Mouse (Mus musculus) limb, embryonic 14.5 days (tissue): ENCODE results near the gene Zfp846. TPM values are rescaled to one million over a fixed set of nuclear protein-coding genes. Genes with fewer than 3 reads are reported as not detected.

ENCODE experiments used
- ATAC-seq: fragments of 200-750 bp; cut with Nextera tagmentation; 2 replicates; pipeline ENCODE4 v1.8.0; 2017; ENCODE audit warnings: low read depth, moderate number of reproducible peaks, moderate TSS enrichment; ENCODE audit not compliant: low FRiP score
- DNase-seq: peaks from one replicate; pipeline ENCODE4 v3.0.0-alpha.2; 2015; ENCODE audit warnings: low spot score
- H3K27ac ChIP-seq: fragments of 300-500 bp; sonication (generic); replicated peaks from 2 replicates; pipeline ENCODE4 v1.5.1; 2014; ENCODE audit warnings: low read depth, mild to moderate bottlenecking, low read length, moderate library complexity, mixed read lengths
- H3K27me3 ChIP-seq: fragments of 300-500 bp; sonication (generic); 2 replicates; pipeline ENCODE4 v1.6.1; 2014; ENCODE audit warnings: low read length, mixed read lengths; ENCODE audit not compliant: control insufficient read depth, insufficient read depth
- H3K36me3 ChIP-seq: fragments of 300-500 bp; sonication (generic); 2 replicates; pipeline ENCODE4 v1.6.1; 2014; ENCODE audit warnings: mild to moderate bottlenecking, low read length, moderate library complexity, mixed read lengths; ENCODE audit not compliant: control insufficient read depth, insufficient read depth
- H3K4me1 ChIP-seq: fragments of 300-500 bp; sonication (generic); 2 replicates; pipeline ENCODE4 v1.6.1; 2014; ENCODE audit warnings: antibody characterized with exemption, low read length, mixed read lengths; ENCODE audit not compliant: control insufficient read depth, insufficient read depth
- H3K4me2 ChIP-seq: fragments of 300-500 bp; sonication (generic); replicated peaks from 2 replicates; pipeline ENCODE4 v1.6.1; 2014; ENCODE audit warnings: low read depth, mild to moderate bottlenecking, low read length, moderate library complexity; ENCODE audit not compliant: severe bottlenecking
- H3K4me3 ChIP-seq: fragments of 300-500 bp; sonication (generic); replicated peaks from 2 replicates; pipeline ENCODE4 v1.5.1; 2014; ENCODE audit warnings: low read length
- H3K9ac ChIP-seq: fragments of 300-500 bp; sonication (generic); 2 replicates; pipeline ENCODE4 v1.6.1; 2014; ENCODE audit warnings: mild to moderate bottlenecking, low read depth, low read length, moderate library complexity; ENCODE audit not compliant: severe bottlenecking
- H3K9me3 ChIP-seq: fragments of 300-500 bp; sonication (generic); 2 replicates; pipeline ENCODE4 v1.6.1; 2016; ENCODE audit warnings: low read length; ENCODE audit not compliant: control insufficient read depth
- POLR2A ChIP-seq: fragments of 200-500 bp; IDR thresholded peaks from 2 replicates; pipeline ENCODE4 v1.8.0; 2012; ENCODE audit warnings: inconsistent platforms, mild to moderate bottlenecking, moderate library complexity, borderline replicate concordance; ENCODE audit not compliant: insufficient read depth, insufficient read length; ENCODE audit errors: extremely low read depth
- WGBS: fragments of 180-500 bp; shearing (Covaris S2); extraction: QIAGEN DNeasy Blood & Tissue Kit; methylation state at CpG from one replicate; pipeline ENCODE4 v1.1.7; 2014; 5-methylcytosine and 5-hydroxymethylcytosine counted together
- polyA plus RNA-seq, 2 experiments: library from polyadenylated mRNA; depleted of rRNA in 1 of 2; stranded (reverse) in 1 of 2; unstranded in 1 of 2; fragments of >200 nt; fragmentation: Nextera tagmentation in 1 of 2; extraction: Ambion mirVana in 1 of 2; gene quantifications; 2 replicates each; pipeline versions ENCODE4 v1.2.1 to v1.2.3; 2012 to 2014

Gene Zfp846
- polyA plus RNA-seq, 2 experiments = 13.1 to 18.2 TPM

DNA sequence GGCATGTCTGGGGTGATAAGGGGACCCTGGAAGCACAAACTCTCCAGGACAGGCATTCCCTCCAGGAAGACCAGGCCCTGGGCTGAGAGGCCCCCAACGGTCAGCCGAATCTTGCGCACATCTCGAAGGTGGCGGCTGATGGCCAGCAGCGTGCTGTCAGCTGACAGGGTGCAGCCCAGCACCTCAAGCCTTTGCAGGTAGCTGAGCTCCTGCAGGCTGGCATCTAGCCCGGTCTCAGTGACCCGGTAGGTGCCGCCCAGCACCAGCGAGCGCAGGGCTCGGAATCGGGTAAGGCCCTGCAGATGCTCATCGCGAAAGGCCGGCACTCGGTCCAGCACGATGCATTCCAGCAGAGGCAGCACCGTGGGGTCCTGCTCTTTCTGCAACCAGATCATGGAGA is 57.5 kb downstream of the Zfp846 start:
- no peak overlapping the region for H3K4me3 ChIP-seq
- no peak for TF ChIP-seq POLR2A
- DNase-seq (no peak), ATAC-seq (no peak)
- peaks cover 24% of the 10 kb centered on the region for H3K36me3 ChIP-seq
- WGBS = 93% methylated on average over 17 of the region's 19 CpGs
- H3K27ac ChIP-seq = no peak overlapping the region
- H3K27me3 ChIP-seq = no peaks in the 10 kb centered on the region
- peaks cover 11% of the 10 kb centered on the region for H3K4me1 ChIP-seq
- no peaks in the 10 kb centered on the region for H3K9me3 ChIP-seq
- no peak overlapping the region for H3K9ac ChIP-seq
- no peak overlapping the region for H3K4me2 ChIP-seq

DNA sequence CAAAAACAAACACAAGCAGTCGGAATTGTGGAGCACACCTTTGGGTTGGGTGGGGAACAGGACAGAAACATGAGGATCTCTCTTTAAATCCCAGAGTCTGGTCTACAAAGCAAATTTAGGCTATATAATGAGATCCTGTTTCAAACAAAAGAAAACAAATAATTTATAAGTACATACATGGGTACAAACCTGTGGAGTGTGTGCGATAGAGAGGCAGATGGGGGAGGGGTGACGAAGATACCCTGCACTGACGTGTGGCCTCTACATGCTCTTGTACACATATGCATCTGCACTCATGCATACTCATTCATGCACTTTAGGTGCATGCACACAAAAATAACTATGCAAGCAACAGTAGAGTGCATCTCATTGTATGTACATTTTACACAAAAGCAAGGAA is 58.4 kb downstream of the Zfp846 start:
- no peak for ATAC-seq
- H3K4me2 ChIP-seq = no peak overlapping the region

DNA sequence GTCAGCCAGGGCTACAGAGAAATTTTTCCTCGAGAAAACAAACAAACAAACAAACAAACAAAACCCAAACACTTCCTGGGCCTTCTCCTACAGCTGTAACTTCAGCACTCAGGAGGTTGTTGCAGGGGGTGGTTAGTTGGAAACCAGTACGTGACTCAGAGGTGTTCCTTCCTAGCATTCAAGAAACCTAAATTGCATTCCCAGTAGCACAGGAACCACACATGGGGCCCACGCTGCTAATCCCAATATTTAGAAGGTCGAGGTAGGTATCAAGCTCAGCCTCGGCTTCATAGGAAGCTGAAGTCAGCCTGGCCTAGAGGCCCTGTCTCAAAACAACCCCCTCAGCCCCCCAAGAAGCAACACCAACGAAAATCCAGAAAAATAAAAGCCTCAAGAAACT is 60.4 kb downstream of the Zfp846 start:
- H3K36me3 ChIP-seq = peaks cover 30% of the 10 kb centered on the region
- DNase-seq = no peak
- peak overlapping the region; percentile 97 for H3K4me2 ChIP-seq
- no peaks in the 10 kb centered on the region for H3K9me3 ChIP-seq
- no peaks in the 10 kb centered on the region for H3K27me3 ChIP-seq
- no peak overlapping the region for H3K27ac ChIP-seq
- peaks cover 12% of the 10 kb centered on the region for H3K4me1 ChIP-seq
- peak overlapping the region; percentile 85 for H3K4me3 ChIP-seq
- H3K9ac ChIP-seq = peak overlapping the region; percentile 80
- ATAC-seq = no peak
- 14% methylated on average over 6 of the region's 6 CpGs for WGBS
- no peak for TF ChIP-seq POLR2A

More for the DNA sequence above, 58.4 kb downstream of the Zfp846 start:
- Histone ChIP-seq H3K27ac (no peak overlapping the region), H3K4me3 (no peak overlapping the region), H3K9ac (no peak overlapping the region), H3K27me3 (no peaks in the 10 kb centered on the region), H3K4me1 (peaks cover 12% of the 10 kb centered on the region), H3K36me3 (peaks cover 24% of the 10 kb centered on the region), H3K9me3 (no peaks in the 10 kb centered on the region)
- WGBS = 93% methylated on average over 4 of the region's 4 CpGs
- no peak for TF ChIP-seq POLR2A
- no peak for DNase-seq

DNA sequence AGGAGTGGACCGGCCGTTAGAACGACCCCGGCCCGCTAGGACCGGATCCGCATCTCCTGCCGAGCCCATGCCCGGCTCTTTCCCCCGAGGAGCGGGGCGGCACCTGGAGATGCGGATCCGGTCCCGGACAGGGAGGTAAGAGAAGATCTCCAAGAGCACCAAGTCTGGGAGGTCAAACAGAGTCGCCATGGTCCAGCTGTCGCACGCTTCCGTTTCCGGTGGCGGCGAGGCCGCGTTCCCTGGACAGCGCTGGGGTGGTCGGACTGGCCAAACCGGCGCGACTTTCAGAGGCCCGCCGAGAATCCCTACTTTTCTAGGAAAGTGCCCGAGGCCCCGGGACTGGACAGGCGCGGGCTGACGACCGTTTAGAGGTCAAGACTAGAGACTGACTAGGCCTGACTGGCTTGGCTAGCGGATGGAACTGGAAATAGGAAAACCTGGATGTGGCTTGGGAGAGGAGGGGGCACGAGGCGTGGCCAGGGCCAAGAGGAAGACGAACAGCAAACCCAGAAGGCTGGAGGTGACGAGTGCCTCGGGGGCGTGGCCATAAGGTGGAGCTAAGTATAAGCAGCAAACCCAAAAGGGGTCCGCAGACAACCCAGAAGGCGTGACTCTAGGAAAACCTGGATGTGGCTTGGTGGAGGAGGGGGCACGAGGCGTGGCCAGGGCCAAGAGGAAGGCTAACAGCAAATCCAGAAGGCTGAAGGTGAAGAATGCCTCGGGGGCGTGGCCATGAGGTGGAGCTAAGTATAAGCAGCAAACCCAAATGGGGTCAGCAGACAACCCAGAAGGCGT is 61.2 kb downstream of the Zfp846 start, which contains the start of gene Ubl5:
TSS of gene Ubl5 (plus strand) at position 778 of the 795 bp plus-strand sequence.
- H3K27ac ChIP-seq = peak within 1 kb of the TSS; percentile 92
- TF ChIP-seq POLR2A = 0 out of 2 replicates have a peak, but pooled peaks have one; percentile 36

DNA sequence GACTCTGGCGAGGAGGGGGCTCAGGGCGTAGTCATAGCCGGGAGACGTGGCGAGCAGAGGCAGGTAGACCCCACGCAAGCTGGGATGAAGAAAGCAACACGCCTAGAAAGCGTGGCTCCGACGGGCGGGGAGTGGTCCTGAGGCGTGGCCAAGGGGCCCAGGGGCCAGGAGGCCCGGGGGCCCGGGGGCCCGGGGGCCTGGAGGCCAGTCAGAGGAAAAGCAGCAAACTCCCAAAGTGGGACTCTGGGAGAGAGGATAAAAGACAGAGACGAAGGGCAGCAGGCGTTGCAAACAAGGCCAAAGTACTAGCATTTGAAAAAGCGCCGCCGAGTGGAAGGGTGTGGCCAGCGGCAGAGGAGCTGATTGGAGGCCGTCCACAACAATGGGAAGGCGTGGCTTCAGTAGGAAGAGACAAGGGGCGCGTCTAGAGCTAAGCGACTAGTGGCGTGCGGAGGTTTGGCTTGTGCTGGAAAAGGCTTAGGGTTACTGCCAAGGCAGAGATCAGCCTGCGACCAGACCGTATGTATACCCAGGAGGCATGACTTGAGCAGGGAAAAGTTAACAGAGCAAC is 61.9 kb downstream of the Zfp846 start:
- peak overlapping the region; percentile 92 for H3K27ac ChIP-seq
- peak overlapping the region; percentile 80 for H3K9ac ChIP-seq
- no peaks in the 10 kb centered on the region for H3K27me3 ChIP-seq
- H3K36me3 ChIP-seq = peaks cover 32% of the 10 kb centered on the region
- H3K4me3 ChIP-seq = peak overlapping the region; percentile 85
- H3K4me2 ChIP-seq = peak overlapping the region; percentile 97
- peaks cover 12% of the 10 kb centered on the region for H3K4me1 ChIP-seq
- no peaks in the 10 kb centered on the region for H3K9me3 ChIP-seq
- peak; percentile 79 for ATAC-seq
- 2% methylated on average over 30 of the region's 30 CpGs for WGBS
- TF ChIP-seq POLR2A = peak; percentile 31; the same call in 1 of the 2 replicates
- peak; percentile 96 for DNase-seq

More for the DNA sequence above, 61.2 kb downstream of the Zfp846 start, which contains the start of gene Ubl5:
- H3K36me3 ChIP-seq = peaks cover 28% of the 10 kb centered on the region
- H3K27me3 ChIP-seq = no peaks in the 10 kb centered on the region
- H3K4me3 ChIP-seq = peak within 1 kb of the TSS; percentile 85
- H3K4me1 ChIP-seq = peaks cover 12% of the 10 kb centered on the region
- ATAC-seq = peak; percentile 92
- 1% methylated on average over 49 of the region's 51 CpGs for WGBS
- H3K9me3 ChIP-seq = no peaks in the 10 kb centered on the region
- peak; percentile 99 for DNase-seq
- peak within 1 kb of the TSS; percentile 97 for H3K4me2 ChIP-seq
- peak within 1 kb of the TSS; percentile 80 for H3K9ac ChIP-seq
